Mouse (Mus musculus): ENCODE data around the gene Zfp408.

- no peak for TF ChIP-seq EP300 (IDR thresholded peaks at IDR 0.05; ENCODE audit: low read depth)
- TF ChIP-seq CTCF (IDR thresholded peaks at IDR 0.05; ENCODE audit: low read depth), result no peak
These were observed 3.3 kb upstream of the Zfp408 start for GRCm38 (mm10) chr2:91652863-91653262.

Measured in heart, postnatal 0 days (tissue).